Mouse (Mus musculus): ENCODE measurements around the gene Smo. TPM values are rescaled to one million over a fixed set of nuclear protein-coding genes. Genes with fewer than 3 reads are reported as not detected.

The Smo gene
- polyA plus RNA-seq, 1 experiment from 2014 or later, result 29.2 TPM

- Histone ChIP-seq H3K9ac (ENCODE audit: low read length) (no peak overlapping the region), H3K9me3 (ENCODE audit: control insufficient read depth, low read length) (no peaks in the 10 kb centered on the region), H3K27ac (ENCODE audit: low read length) (no peak overlapping the region), H3K36me3 (ENCODE audit: control insufficient read depth, insufficient read depth, low read length) (no peaks in the 10 kb centered on the region), H3K27me3 (ENCODE audit: control insufficient read depth, insufficient read depth, low read depth, low read length) (no peaks in the 10 kb centered on the region), H3K4me2 (ENCODE audit: low read depth, low read length) (peak overlapping the region; percentile 35), H3K4me3 (ENCODE audit: low read length) (no peak overlapping the region), H3K4me1 (replicated peaks; ENCODE audit: control insufficient read depth, insufficient read depth, low read length) (peaks cover 15% of the 10 kb centered on the region)
- 15% methylated on average over 14 of the region's 14 CpGs for WGBS
- peak; percentile 57 for ATAC-seq (ENCODE audit: low read depth)
These were observed 17.3 kb upstream of the Smo start for GRCm38 (mm10) chr6:29717952-29718521.

DNA sequence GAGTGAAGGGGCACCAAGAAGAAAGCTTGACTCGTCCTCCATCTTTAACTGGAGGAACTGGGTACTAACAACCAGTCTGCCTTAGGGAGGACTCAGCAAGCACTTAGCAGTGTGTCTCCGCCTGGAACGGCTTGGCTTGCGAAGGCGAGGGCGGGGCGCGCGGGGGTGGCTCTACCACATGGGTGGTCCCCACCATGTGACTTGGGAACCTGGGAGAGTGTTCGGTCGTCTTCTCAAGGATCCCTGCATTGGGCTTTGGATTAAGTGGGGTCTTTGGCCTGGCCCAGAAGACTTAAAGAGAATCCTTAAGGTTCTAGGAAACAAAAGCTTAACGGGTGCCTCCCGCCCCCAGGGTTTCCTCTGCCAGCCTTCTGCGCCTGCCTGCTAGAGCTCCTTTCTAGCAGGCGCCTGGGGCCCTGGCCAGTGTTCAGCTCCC, 16.4 kb upstream of the Smo start:
- Histone ChIP-seq H3K27me3 (ENCODE audit: control insufficient read depth, insufficient read depth, low read depth, low read length) (no peaks in the 10 kb centered on the region), H3K9me3 (ENCODE audit: control insufficient read depth, low read length) (no peaks in the 10 kb centered on the region), H3K4me3 (ENCODE audit: low read length) (peak overlapping the region; percentile 47), H3K4me1 (replicated peaks; ENCODE audit: control insufficient read depth, insufficient read depth, low read length) (peaks cover 15% of the 10 kb centered on the region), H3K27ac (ENCODE audit: low read length) (peak overlapping the region; percentile 45; the same call in 1 of the 2 replicates), H3K4me2 (ENCODE audit: low read depth, low read length) (peak overlapping the region; percentile 57), H3K36me3 (ENCODE audit: control insufficient read depth, insufficient read depth, low read length) (no peaks in the 10 kb centered on the region), H3K9ac (ENCODE audit: low read length) (peak overlapping the region; percentile 63)
- under 1% methylated on average over 15 of the region's 15 CpGs for WGBS
- peak; percentile 86 for ATAC-seq (ENCODE audit: low read depth)

DNA sequence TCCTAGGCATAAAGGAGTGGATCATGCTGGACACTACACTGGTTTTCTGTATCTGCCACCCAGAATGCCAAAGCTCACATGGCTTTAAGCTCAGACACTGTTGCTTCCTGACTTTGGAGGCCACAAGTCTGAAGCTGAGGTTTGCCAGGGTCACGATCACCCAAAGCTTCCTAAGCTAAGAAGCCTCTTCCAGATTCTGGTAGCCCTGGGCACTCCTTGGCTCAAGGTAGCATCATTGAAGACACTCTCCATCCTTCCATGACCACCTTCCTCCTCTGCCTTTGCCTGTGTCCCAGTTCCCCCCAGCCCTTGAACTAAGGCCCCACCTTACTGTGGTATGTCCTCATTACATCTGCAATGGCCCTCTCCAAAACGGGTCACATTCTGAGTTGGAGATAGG, 13.4 kb upstream of the Smo start:
- no peak for ATAC-seq (ENCODE audit: low read depth)
- Histone ChIP-seq H3K9me3 (ENCODE audit: control insufficient read depth, low read length) (no peaks in the 10 kb centered on the region), H3K4me3 (ENCODE audit: low read length) (no peak overlapping the region), H3K9ac (ENCODE audit: low read length) (no peak overlapping the region), H3K27ac (ENCODE audit: low read length) (no peak overlapping the region), H3K36me3 (ENCODE audit: control insufficient read depth, insufficient read depth, low read length) (no peaks in the 10 kb centered on the region), H3K4me2 (ENCODE audit: low read depth, low read length) (no peak overlapping the region), H3K27me3 (ENCODE audit: control insufficient read depth, insufficient read depth, low read depth, low read length) (no peaks in the 10 kb centered on the region), H3K4me1 (replicated peaks; ENCODE audit: control insufficient read depth, insufficient read depth, low read length) (peaks cover 15% of the 10 kb centered on the region)
- 72% methylated on average over 2 of the region's 2 CpGs for WGBS

- Histone ChIP-seq H3K27me3 (ENCODE audit: control insufficient read depth, insufficient read depth, low read depth, low read length) (no peaks in the 10 kb centered on the region), H3K9ac (ENCODE audit: low read length) (no peak overlapping the region), H3K9me3 (ENCODE audit: control insufficient read depth, low read length) (no peaks in the 10 kb centered on the region), H3K4me3 (ENCODE audit: low read length) (no peak overlapping the region), H3K4me2 (ENCODE audit: low read depth, low read length) (no peak overlapping the region), H3K36me3 (ENCODE audit: control insufficient read depth, insufficient read depth, low read length) (no peaks in the 10 kb centered on the region), H3K27ac (ENCODE audit: low read length) (no peak overlapping the region; the same call in 1 of the 2 replicates), H3K4me1 (replicated peaks; ENCODE audit: control insufficient read depth, insufficient read depth, low read length) (peaks cover 3% of the 10 kb centered on the region)
- ATAC-seq (ENCODE audit: low read depth), result peak; percentile 77
- 19% methylated on average over 1 of the region's 1 CpGs for WGBS
These were observed 8.6 kb upstream of the Smo start for GRCm38 (mm10) chr6:29726576-29727200.

DNA sequence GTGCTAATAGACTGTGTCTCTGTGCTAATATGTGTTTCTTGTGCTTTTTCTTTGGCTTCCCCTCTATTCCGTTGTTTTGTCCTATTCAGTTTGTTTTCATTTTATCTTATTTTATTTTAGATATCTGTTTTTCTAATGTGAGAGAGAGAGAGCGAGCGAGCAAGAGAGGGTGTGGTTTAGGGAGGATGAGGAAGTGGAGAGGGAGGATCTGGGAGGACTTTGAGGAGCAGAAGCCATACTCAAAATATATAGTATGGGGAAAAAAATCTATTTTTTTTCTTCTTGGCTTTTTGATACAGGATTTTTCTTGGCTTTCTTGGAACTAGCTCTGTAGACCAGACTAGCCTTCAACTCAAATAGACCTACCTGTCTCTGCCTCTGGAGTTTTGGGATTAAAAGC, 7.3 kb upstream of the Smo start:
- Histone ChIP-seq H3K4me1 (replicated peaks; ENCODE audit: control insufficient read depth, insufficient read depth, low read length) (peaks cover 3% of the 10 kb centered on the region), H3K4me2 (ENCODE audit: low read depth, low read length) (no peak overlapping the region), H3K27ac (ENCODE audit: low read length) (no peak overlapping the region), H3K9me3 (ENCODE audit: control insufficient read depth, low read length) (no peaks in the 10 kb centered on the region), H3K9ac (ENCODE audit: low read length) (no peak overlapping the region), H3K27me3 (ENCODE audit: control insufficient read depth, insufficient read depth, low read depth, low read length) (no peaks in the 10 kb centered on the region), H3K36me3 (ENCODE audit: control insufficient read depth, insufficient read depth, low read length) (no peaks in the 10 kb centered on the region), H3K4me3 (ENCODE audit: low read length) (no peak overlapping the region)
- no peak for ATAC-seq (ENCODE audit: low read depth)
- WGBS, result 77% methylated on average over 3 of the region's 3 CpGs

DNA sequence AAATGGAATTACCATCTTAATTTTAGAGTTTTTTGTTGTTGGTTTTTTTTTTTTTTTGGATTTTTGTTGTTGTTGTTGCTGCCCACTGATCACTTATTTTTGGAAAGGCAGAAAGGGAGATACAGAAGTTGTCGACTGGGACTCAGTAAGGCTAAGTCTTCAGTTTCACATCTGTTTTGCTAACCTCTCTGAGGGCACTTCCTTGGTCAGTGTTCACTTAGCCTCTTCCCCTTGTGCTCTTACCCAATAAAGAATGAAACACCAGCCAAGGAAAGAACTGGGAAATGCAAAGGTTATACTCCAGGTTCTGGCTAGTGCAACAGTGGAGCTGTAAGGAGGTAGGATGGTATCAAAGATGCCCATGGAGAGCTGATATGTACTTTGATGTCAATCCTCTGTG, 5.8 kb upstream of the Smo start:
- no peaks in the 10 kb centered on the region for H3K27me3 ChIP-seq (ENCODE audit: control insufficient read depth, insufficient read depth, low read depth, low read length)
- 85% methylated on average over 1 of the region's 1 CpGs for WGBS
- peaks cover 3% of the 10 kb centered on the region for H3K4me1 ChIP-seq (replicated peaks; ENCODE audit: control insufficient read depth, insufficient read depth, low read length)
- no peak overlapping the region for H3K27ac ChIP-seq (ENCODE audit: low read length)
- no peak overlapping the region for H3K9ac ChIP-seq (ENCODE audit: low read length)
- no peak overlapping the region for H3K4me3 ChIP-seq (ENCODE audit: low read length)
- no peak for ATAC-seq (ENCODE audit: low read depth)
- no peak overlapping the region for H3K4me2 ChIP-seq (ENCODE audit: low read depth, low read length)
- H3K36me3 ChIP-seq (ENCODE audit: control insufficient read depth, insufficient read depth, low read length), result no peaks in the 10 kb centered on the region
- no peaks in the 10 kb centered on the region for H3K9me3 ChIP-seq (ENCODE audit: control insufficient read depth, low read length)

GRCm38 (mm10) chr6:29735689-29736451, 567 bp downstream of the Smo start:
- WGBS, result under 1% methylated on average over 70 of the region's 75 CpGs

DNA sequence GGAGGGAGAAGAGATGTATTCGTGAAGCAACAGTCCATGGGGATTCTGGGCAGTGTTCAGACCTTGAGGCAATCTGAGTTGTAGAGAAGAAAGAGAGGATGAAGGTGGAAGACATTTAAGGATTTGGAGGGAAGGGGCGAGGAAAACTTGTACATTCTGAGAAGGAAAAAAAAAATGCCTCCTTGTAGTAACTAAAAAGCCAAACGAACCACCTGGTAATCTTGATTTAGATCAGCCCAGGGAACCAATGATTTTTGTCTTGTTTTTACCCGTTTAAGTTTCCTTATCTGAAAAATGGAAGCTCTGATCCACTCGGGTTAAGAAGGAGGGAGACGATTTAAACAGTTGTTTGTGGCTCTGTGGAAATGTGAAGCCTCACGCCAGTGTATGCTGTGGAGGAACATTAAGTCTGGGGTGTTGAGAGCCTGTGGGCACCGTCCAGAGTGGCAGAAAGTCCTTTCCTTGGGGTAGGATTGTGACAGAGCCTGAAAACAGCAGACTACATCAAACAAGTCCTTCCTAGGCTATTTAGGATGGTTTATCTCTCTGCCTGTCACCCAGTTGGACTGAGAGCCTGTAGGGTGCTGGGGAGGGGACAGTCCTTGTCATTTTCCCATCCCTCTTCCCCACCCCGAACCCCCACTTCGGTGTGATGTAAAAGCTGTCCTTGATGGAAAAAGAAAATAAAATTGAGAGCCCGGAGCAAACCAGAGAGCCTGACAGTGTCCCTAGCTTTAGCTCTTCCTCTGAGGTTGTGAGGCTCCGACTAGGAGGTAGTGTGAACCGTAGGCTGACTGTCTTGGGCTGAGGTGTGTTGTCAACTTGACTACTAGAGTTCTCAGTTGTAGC, 1.5 kb downstream of the Smo start:
- no peak for ATAC-seq (ENCODE audit: low read depth)
- peak overlapping the region; percentile 97 for H3K27ac ChIP-seq (ENCODE audit: low read length)
- no peaks in the 10 kb centered on the region for H3K27me3 ChIP-seq (ENCODE audit: control insufficient read depth, insufficient read depth, low read depth, low read length)
- peak overlapping the region; percentile 80 for H3K4me2 ChIP-seq (ENCODE audit: low read depth, low read length)
- WGBS, result 6% methylated on average over 13 of the region's 13 CpGs
- H3K4me3 ChIP-seq (ENCODE audit: low read length), result peak overlapping the region; percentile 91
- peaks cover 15% of the 10 kb centered on the region for H3K4me1 ChIP-seq (replicated peaks; ENCODE audit: control insufficient read depth, insufficient read depth, low read length)
- H3K9ac ChIP-seq (ENCODE audit: low read length), result peak overlapping the region; percentile 100
- H3K9me3 ChIP-seq (ENCODE audit: control insufficient read depth, low read length), result no peaks in the 10 kb centered on the region
- peaks cover 7% of the 10 kb centered on the region; the same call in 1 of the 2 replicates for H3K36me3 ChIP-seq (ENCODE audit: control insufficient read depth, insufficient read depth, low read length)

More at GRCm38 (mm10) chr6:29735689-29736451, 567 bp downstream of the Smo start:
- Histone ChIP-seq H3K9ac (ENCODE audit: low read length) (peak overlapping the region; percentile 100), H3K9me3 (ENCODE audit: control insufficient read depth, low read length) (no peaks in the 10 kb centered on the region), H3K27me3 (ENCODE audit: control insufficient read depth, insufficient read depth, low read depth, low read length) (no peaks in the 10 kb centered on the region), H3K4me1 (replicated peaks; ENCODE audit: control insufficient read depth, insufficient read depth, low read length) (peaks cover 15% of the 10 kb centered on the region), H3K36me3 (ENCODE audit: control insufficient read depth, insufficient read depth, low read length) (peaks cover 7% of the 10 kb centered on the region; the same call in 1 of the 2 replicates), H3K4me3 (ENCODE audit: low read length) (peak overlapping the region; percentile 91), H3K27ac (ENCODE audit: low read length) (peak overlapping the region; percentile 97), H3K4me2 (ENCODE audit: low read depth, low read length) (peak overlapping the region; percentile 80)
- peak; percentile 81 for ATAC-seq (ENCODE audit: low read depth)
